10 mouse cellular contexts compared by ENCODE assay signal in the genomic region with DNA sequence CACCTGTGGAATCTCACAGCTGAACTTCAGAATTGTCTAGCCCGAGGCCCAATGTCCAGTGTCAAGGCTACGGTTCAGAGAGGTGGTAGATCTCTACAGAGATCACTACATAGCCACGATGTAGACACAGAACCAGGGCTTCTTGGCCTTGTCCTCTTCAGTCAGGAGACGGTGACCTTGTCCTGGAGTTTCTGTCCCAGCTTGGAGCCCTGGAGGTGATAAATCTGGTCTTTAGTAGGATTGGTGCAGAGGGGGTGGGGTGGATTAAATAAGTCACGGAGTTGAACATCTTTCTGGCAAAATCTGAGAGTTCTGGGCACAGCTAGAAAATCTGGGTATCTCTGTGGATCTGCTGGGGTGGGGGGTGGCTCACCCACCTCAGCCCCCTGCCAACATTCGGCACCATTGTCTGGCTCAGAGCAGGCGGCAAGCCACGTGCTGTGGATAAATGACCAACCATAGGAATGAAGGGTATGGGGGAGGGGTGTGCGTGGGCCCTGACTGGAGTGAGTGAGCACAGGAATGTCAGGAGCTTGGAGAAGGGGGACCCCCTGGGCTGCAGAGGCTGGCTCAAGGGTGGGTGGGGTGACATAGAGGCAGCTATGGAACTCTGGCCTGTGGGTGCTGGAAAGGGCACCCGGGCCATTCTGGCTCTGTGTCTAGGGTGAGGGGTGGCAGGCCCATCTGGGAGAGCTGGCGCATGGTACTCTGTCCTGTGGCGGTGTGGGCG. TPM values are rescaled to one million over a fixed set of nuclear protein-coding genes. Genes with fewer than 3 reads are reported as not detected.
DNase-seq lines count a peak whose midpoint lies in the region; ATAC-seq and TF ChIP-seq lines count a peak whose summit lies in the region.
"Had no signal": no experiment of that assay in that cellular context is flagged by ENCODE, and none has a peak within 500 bp of the region (broad histone marks: within the 10 kb centered on the region; RNA-seq: fewer than 3 reads in every experiment).

No protein-coding gene starts in this region.

- no peaks in the 10 kb centered on the region for H3K36me3 ChIP-seq in heart, postnatal 0 days (replicated peaks; ENCODE audit: control insufficient read depth, insufficient read depth, low read length)
- H3K36me3 ChIP-seq in liver, postnatal 0 days (replicated peaks; ENCODE audit: insufficient read depth, low read length) = no peaks in the 10 kb centered on the region
- H3K36me3 ChIP-seq: embryonic facial prominence, embryonic 15.5 days had no signal

- DNase-seq in heart, postnatal 0 days (ENCODE audit: low spot score) = no peak
- DNase-seq in heart, adult 18-20 months = no peak
- DNase-seq in NIH3T3 (ENCODE audit: low read depth) = peak; percentile 12
- DNase-seq in kidney, adult 18-20 months = peak; percentile 70
- DNase-seq in liver, postnatal 0 days = no peak
- DNase-seq in left cerebral cortex, postnatal 14 days (ENCODE audit: low spot score in 2 of 2) = no peak
- no peak for DNase-seq in frontal cortex, adult 2 months (ENCODE audit: extremely low spot score in 1 of 2, low spot score in 1 of 2)
- no peak for DNase-seq in gastrocnemius, postnatal 10 days

- no peaks in the 10 kb centered on the region; the same call in 1 of the 2 replicates for H3K4me1 ChIP-seq in heart, postnatal 0 days (ENCODE audit: control insufficient read depth, insufficient read depth)
- H3K4me1 ChIP-seq in liver, postnatal 0 days (ENCODE audit: insufficient read depth) = peaks cover 15% of the 10 kb centered on the region

- 63% methylated on average over 13 of the region's 13 CpGs for WGBS in heart, postnatal 0 days
- WGBS in liver, postnatal 0 days (ENCODE audit: insufficient replicate concordance) = 73% methylated on average over 13 of the region's 13 CpGs

- intact Hi-C loops in left cerebral cortex, postnatal 14 days (cut with DNase I) = no loop called here

- H3K4me3 ChIP-seq in heart, postnatal 0 days (ENCODE audit: low read depth, low read length) = no peak overlapping the region
- H3K4me3 ChIP-seq in liver, postnatal 0 days (ENCODE audit: low read depth, low read length) = no peak overlapping the region
- H3K4me3 ChIP-seq: embryonic facial prominence, embryonic 15.5 days had no signal

- H3K4me2 ChIP-seq in heart, postnatal 0 days (ENCODE audit: low read depth, low read length) = no peak overlapping the region
- no peak overlapping the region for H3K4me2 ChIP-seq in liver, postnatal 0 days (ENCODE audit: low read depth, low read length)
- H3K4me2 ChIP-seq: embryonic facial prominence, embryonic 15.5 days had no signal

- TF ChIP-seq EP300 in heart, postnatal 0 days (IDR thresholded peaks at IDR 0.05; ENCODE audit: low read depth) = no peak
- TF ChIP-seq EP300 in liver, postnatal 0 days (IDR thresholded peaks at IDR 0.05; ENCODE audit: low read depth) = no peak

- no peak overlapping the region for H3K9ac ChIP-seq in heart, postnatal 0 days (replicated peaks; ENCODE audit: low read depth, low read length)
- no peak overlapping the region for H3K9ac ChIP-seq in liver, postnatal 0 days (replicated peaks)
- H3K9ac ChIP-seq: embryonic facial prominence, embryonic 15.5 days had no signal

- 0 out of 2 replicates have a peak, but pooled peaks have one; percentile 16 for ATAC-seq in heart, postnatal 0 days (ENCODE audit: insufficient read depth, low read depth)
- peak; percentile 51 for ATAC-seq in liver, postnatal 0 days
- ATAC-seq: CD4-positive, CD25-positive, alpha-beta regulatory T cell, adult 4 months had no signal

- no peaks in the 10 kb centered on the region for H3K9me3 ChIP-seq in heart, postnatal 0 days (replicated peaks; ENCODE audit: control insufficient read depth, low read length)
- no peaks in the 10 kb centered on the region for H3K9me3 ChIP-seq in liver, postnatal 0 days (ENCODE audit: low read length)
- H3K9me3 ChIP-seq: embryonic facial prominence, embryonic 15.5 days had no signal

- no peak overlapping the region for H3K27ac ChIP-seq in heart, postnatal 0 days (ENCODE audit: low read depth)
- H3K27ac ChIP-seq in liver, postnatal 0 days (ENCODE audit: low read depth) = peak overlapping the region; percentile 57; the same call in 1 of the 2 replicates
- H3K27ac ChIP-seq: embryonic facial prominence, embryonic 15.5 days had no signal

- peaks cover 3% of the 10 kb centered on the region; the same call in 1 of the 2 replicates for H3K27me3 ChIP-seq in heart, postnatal 0 days (ENCODE audit: control insufficient read depth, insufficient read depth, low read length)
- no peaks in the 10 kb centered on the region for H3K27me3 ChIP-seq in liver, postnatal 0 days (ENCODE audit: insufficient read depth, low read length)
- H3K27me3 ChIP-seq: embryonic facial prominence, embryonic 15.5 days had no signal

- TF ChIP-seq CTCF in heart, postnatal 0 days (IDR thresholded peaks at IDR 0.05; ENCODE audit: low read depth) = no peak
- TF ChIP-seq CTCF in liver, postnatal 0 days (IDR thresholded peaks at IDR 0.05; ENCODE audit: low read depth) = no peak

RNA-seq across cellular contexts. Expression of gene Rap1gap, which starts 32.8 kb away (rescaled TPM):
- 16.9 and 17.7 TPM in 2 replicates for total RNA-seq in heart, postnatal 0 days (2014; rRNA removed; ENCODE audit: low replicate concordance)
- 9.6 and 10.4 TPM in 2 replicates for polyA plus RNA-seq in heart, postnatal 0 days (2015; fragmentation: Nextera tagmentation; extraction: Ambion mirVana)
- 10 to 100 TPM; 14.2 to 14.8 TPM for total RNA-seq in heart, adult 18-20 months (2021)
- 12.8 and 15.6 TPM in 2 replicates for polyA plus RNA-seq in liver, postnatal 0 days (2015; fragmentation: Nextera tagmentation; extraction: Ambion mirVana)
- total RNA-seq in left cerebral cortex, postnatal 14 days (2021) = 100 to 1,000 TPM; 268 to 296 TPM
- polyA plus RNA-seq in frontal cortex, adult 2 months (2012; rRNA removed) = 265 and 280 TPM in 2 replicates
- 1 to 10 TPM; 5.3 to 5.6 TPM for total RNA-seq in gastrocnemius, postnatal 10 days (2021)

Comparison
In these comparisons a context has a peak if more than half of its experiments do, and no peak if none do; other contexts are left out.
1. DNase-seq: peak in NIH3T3 (single experiment) and kidney, adult 18-20 months (single experiment); none in heart, postnatal 0 days (single experiment), heart, adult 18-20 months (0 of 2), liver, postnatal 0 days (single experiment), left cerebral cortex, postnatal 14 days (0 of 2), frontal cortex, adult 2 months (0 of 2) and gastrocnemius, postnatal 10 days (single experiment).
2. RNA of gene Rap1gap, which starts 32.8 kb away (total RNA-seq): 268 to 296 TPM in left cerebral cortex, postnatal 14 days; 16.9 to 17.7 TPM in heart, postnatal 0 days, 14.2 to 14.8 TPM in heart, adult 18-20 months and 5.3 to 5.6 TPM in gastrocnemius, postnatal 10 days; every median in the first group is over 10 times any median in the second.